Mouse (Mus musculus): Measurements from ENCODE around the gene Tmem120b. TPM values are rescaled to one million over a fixed set of nuclear protein-coding genes. Genes with fewer than 3 reads are reported as not detected.

The Tmem120b gene
- polyA plus RNA-seq (2015; fragmentation: Nextera tagmentation; extraction: Ambion mirVana) = 11.9 and 12.2 TPM in 2 replicates

- ATAC-seq (no peak), DNase-seq (ENCODE audit: low spot score) (no peak)
- H3K27me3 ChIP-seq (replicated peaks; ENCODE audit: insufficient read depth, low read length) = no peaks in the 10 kb centered on the region
- TF ChIP-seq CTCF (IDR thresholded peaks at IDR 0.05) = no peak
- TF ChIP-seq EP300 (IDR thresholded peaks at IDR 0.05) = no peak
- no peaks in the 10 kb centered on the region for H3K9me3 ChIP-seq (ENCODE audit: low read length)
- no peak within 1 kb of the TSS for H3K9ac ChIP-seq (replicated peaks; ENCODE audit: low read depth)
- H3K4me3 ChIP-seq (ENCODE audit: low read depth, low read length) = no peak within 1 kb of the TSS
- no peaks in the 10 kb centered on the region for H3K36me3 ChIP-seq (ENCODE audit: insufficient read depth, low read length)
- WGBS = 89% methylated on average over 12 of the region's 12 CpGs
- no peaks in the 10 kb centered on the region for H3K4me1 ChIP-seq (ENCODE audit: insufficient read depth, low read depth, low read length)
- no peak within 1 kb of the TSS for H3K4me2 ChIP-seq (replicated peaks; ENCODE audit: low read depth, low read length)
- no peak within 1 kb of the TSS for H3K27ac ChIP-seq (ENCODE audit: low read length)
Measured at GRCm38 (mm10) chr5:123068115-123068514, at the start of gene Tmem120b. Gene Tmem120b (plus strand): TSS chr5:123068415.

- peak overlapping the region; percentile 30 for H3K4me2 ChIP-seq (replicated peaks; ENCODE audit: low read depth, low read length)
- no peaks in the 10 kb centered on the region for H3K9me3 ChIP-seq (ENCODE audit: low read length)
- peaks cover 20% of the 10 kb centered on the region for H3K4me1 ChIP-seq (ENCODE audit: insufficient read depth, low read depth, low read length)
- no peaks in the 10 kb centered on the region for H3K36me3 ChIP-seq (ENCODE audit: insufficient read depth, low read length)
- WGBS = 23% methylated on average over 10 of the region's 10 CpGs
- DNase-seq (ENCODE audit: low spot score) (peak; percentile 81), ATAC-seq (no peak)
- no peaks in the 10 kb centered on the region for H3K27me3 ChIP-seq (replicated peaks; ENCODE audit: insufficient read depth, low read length)
- TF ChIP-seq EP300 (IDR thresholded peaks at IDR 0.05) (no peak; the same call in 1 of the 2 replicates), CTCF (IDR thresholded peaks at IDR 0.05) (no peak)
- H3K27ac ChIP-seq (ENCODE audit: low read length) = peak overlapping the region; percentile 60
- no peak overlapping the region for H3K4me3 ChIP-seq (ENCODE audit: low read depth, low read length)
- no peak overlapping the region for H3K9ac ChIP-seq (replicated peaks; ENCODE audit: low read depth)
Measured at GRCm38 (mm10) chr5:123019336-123020016, 48.7 kb upstream of the Tmem120b start.

- Histone ChIP-seq H3K27ac (ENCODE audit: low read length) (no peak overlapping the region), H3K4me2 (replicated peaks; ENCODE audit: low read depth, low read length) (no peak overlapping the region), H3K27me3 (replicated peaks; ENCODE audit: insufficient read depth, low read length) (no peaks in the 10 kb centered on the region), H3K4me3 (ENCODE audit: low read depth, low read length) (no peak overlapping the region), H3K4me1 (ENCODE audit: insufficient read depth, low read depth, low read length) (peaks cover 18% of the 10 kb centered on the region), H3K9ac (replicated peaks; ENCODE audit: low read depth) (no peak overlapping the region), H3K9me3 (ENCODE audit: low read length) (no peaks in the 10 kb centered on the region), H3K36me3 (ENCODE audit: insufficient read depth, low read length) (no peaks in the 10 kb centered on the region)
- DNase-seq (ENCODE audit: low spot score) (peak; percentile 43), ATAC-seq (no peak)
- WGBS = 75% methylated on average over 5 of the region's 5 CpGs
- no peak for TF ChIP-seq CTCF (IDR thresholded peaks at IDR 0.05)
- no peak for TF ChIP-seq EP300 (IDR thresholded peaks at IDR 0.05)
Measured at GRCm38 (mm10) chr5:123020426-123020825, 47.8 kb upstream of the Tmem120b start.

- no peak overlapping the region for H3K4me2 ChIP-seq (replicated peaks; ENCODE audit: low read depth, low read length)
- no peak for ATAC-seq
- H3K4me3 ChIP-seq (ENCODE audit: low read depth, low read length) = no peak overlapping the region
- no peak for DNase-seq (ENCODE audit: low spot score)
- no peaks in the 10 kb centered on the region for H3K27me3 ChIP-seq (replicated peaks; ENCODE audit: insufficient read depth, low read length)
- H3K9me3 ChIP-seq (ENCODE audit: low read length) = no peaks in the 10 kb centered on the region
- no peaks in the 10 kb centered on the region for H3K36me3 ChIP-seq (ENCODE audit: insufficient read depth, low read length)
- H3K4me1 ChIP-seq (ENCODE audit: insufficient read depth, low read depth, low read length) = peaks cover 18% of the 10 kb centered on the region
- no peak overlapping the region for H3K27ac ChIP-seq (ENCODE audit: low read length)
- WGBS = 88% methylated on average over 7 of the region's 7 CpGs
- TF ChIP-seq CTCF (IDR thresholded peaks at IDR 0.05) (no peak), EP300 (IDR thresholded peaks at IDR 0.05) (no peak)
- H3K9ac ChIP-seq (replicated peaks; ENCODE audit: low read depth) = no peak overlapping the region
Measured at GRCm38 (mm10) chr5:123021438-123021837, 46.8 kb upstream of the Tmem120b start.

GRCm38 (mm10) chr5:123023049-123023448 is 45.2 kb upstream of the Tmem120b start:
- no peak overlapping the region for H3K4me2 ChIP-seq (replicated peaks; ENCODE audit: low read depth, low read length)
- H3K9ac ChIP-seq (replicated peaks; ENCODE audit: low read depth) = no peak overlapping the region
- H3K36me3 ChIP-seq (ENCODE audit: insufficient read depth, low read length) = no peaks in the 10 kb centered on the region
- H3K27ac ChIP-seq (ENCODE audit: low read length) = no peak overlapping the region
- WGBS = 61% methylated on average over 6 of the region's 6 CpGs
- TF ChIP-seq EP300 (IDR thresholded peaks at IDR 0.05) (no peak), CTCF (IDR thresholded peaks at IDR 0.05) (no peak)
- peaks cover 11% of the 10 kb centered on the region for H3K4me1 ChIP-seq (ENCODE audit: insufficient read depth, low read depth, low read length)
- DNase-seq (ENCODE audit: low spot score) = peak; percentile 53
- no peaks in the 10 kb centered on the region for H3K9me3 ChIP-seq (ENCODE audit: low read length)
- no peak for ATAC-seq
- H3K27me3 ChIP-seq (replicated peaks; ENCODE audit: insufficient read depth, low read length) = no peaks in the 10 kb centered on the region
- H3K4me3 ChIP-seq (ENCODE audit: low read depth, low read length) = no peak overlapping the region

GRCm38 (mm10) chr5:123024312-123024711 is 43.9 kb upstream of the Tmem120b start:
- H3K9ac ChIP-seq (replicated peaks; ENCODE audit: low read depth) = no peak overlapping the region
- peaks cover 4% of the 10 kb centered on the region; the same call in 1 of the 2 replicates for H3K36me3 ChIP-seq (ENCODE audit: insufficient read depth, low read length)
- ATAC-seq (no peak), DNase-seq (ENCODE audit: low spot score) (no peak)
- peaks cover under 1% of the 10 kb centered on the region for H3K4me1 ChIP-seq (ENCODE audit: insufficient read depth, low read depth, low read length)
- H3K9me3 ChIP-seq (ENCODE audit: low read length) = no peaks in the 10 kb centered on the region
- no peak overlapping the region for H3K4me2 ChIP-seq (replicated peaks; ENCODE audit: low read depth, low read length)
- WGBS = 76% methylated on average over 6 of the region's 6 CpGs
- H3K4me3 ChIP-seq (ENCODE audit: low read depth, low read length) = no peak overlapping the region
- H3K27ac ChIP-seq (ENCODE audit: low read length) = no peak overlapping the region
- no peaks in the 10 kb centered on the region for H3K27me3 ChIP-seq (replicated peaks; ENCODE audit: insufficient read depth, low read length)
- no peak for TF ChIP-seq CTCF (IDR thresholded peaks at IDR 0.05)
- no peak for TF ChIP-seq EP300 (IDR thresholded peaks at IDR 0.05)

All from lung, postnatal 0 days (tissue).